Mouse (Mus musculus) liver, adult 2 months (tissue): ENCODE measurements around the gene Gm17545. TPM values are rescaled to one million over a fixed set of nuclear protein-coding genes. Genes with fewer than 3 reads are reported as not detected.

Experiments used
- DNase-seq: peaks from one replicate; pipeline ENCODE4 v3.0.0-alpha.2; 2011; ENCODE audit warnings: low read depth, low spot score; ENCODE audit errors: extremely low read depth
- H3K27ac ChIP-seq: fragments of 200-500 bp; replicated peaks from 2 replicates; pipeline ENCODE4 v1.5.1; 2012; ENCODE audit warnings: low read depth, mild to moderate bottlenecking, control low read depth, inconsistent platforms, low read length; ENCODE audit not compliant: insufficient read depth
- H3K27me3 ChIP-seq: fragments of 200-500 bp; 2 replicates; pipeline ENCODE4 v1.6.1; 2012; ENCODE audit warnings: mild to moderate bottlenecking, moderate library complexity, low read length, inconsistent platforms; ENCODE audit not compliant: control insufficient read depth, insufficient read depth
- H3K36me3 ChIP-seq: fragments of 200-500 bp; 2 replicates; pipeline ENCODE4 v1.6.1; 2012; ENCODE audit warnings: low read length, inconsistent platforms; ENCODE audit not compliant: control insufficient read depth, insufficient read depth
- H3K4me1 ChIP-seq: fragments of 200-500 bp; 2 replicates; pipeline ENCODE4 v1.6.1; 2011; ENCODE audit warnings: low read length; ENCODE audit not compliant: control insufficient read depth, insufficient read depth
- H3K4me3 ChIP-seq: fragments of 200-500 bp; 2 replicates; pipeline ENCODE4 v1.5.1; 2011; ENCODE audit warnings: low read depth, mild to moderate bottlenecking, control low read depth, low read length, moderate library complexity; ENCODE audit not compliant: insufficient read depth
- H3K79me2 ChIP-seq: fragments of 200-500 bp; 2 replicates; pipeline ENCODE4 v1.6.1; 2012; ENCODE audit warnings: inconsistent platforms, mild to moderate bottlenecking, low read length, moderate library complexity; ENCODE audit not compliant: control insufficient read depth, insufficient read depth
- H3K9ac ChIP-seq: fragments of 200-500 bp; 2 replicates; pipeline ENCODE4 v1.6.1; 2012; ENCODE audit warnings: low read depth, mild to moderate bottlenecking, control low read depth, inconsistent platforms, low read length
- CTCF ChIP-seq: fragments of 200-500 bp; IDR thresholded peaks from 2 replicates; pipeline ENCODE4 v1.5.1; 2011; ENCODE audit warnings: low read depth, low read length, control low read depth
- POLR2A ChIP-seq: fragments of 200-500 bp; IDR thresholded peaks from 2 replicates; pipeline ENCODE4 v1.6.1; 2011; ENCODE audit warnings: low read length, control low read depth; ENCODE audit not compliant: insufficient read depth; ENCODE audit errors: extremely low read depth
- WGBS: fragments of 180-500 bp; shearing (Covaris S2); methylation state at CpG from one replicate; pipeline ENCODE4 v1.1.7; 2018; 5-methylcytosine and 5-hydroxymethylcytosine counted together
- polyA plus RNA-seq: library from polyadenylated mRNA; depleted of rRNA; stranded (reverse); fragments of >200 nt; gene quantifications from 2 replicates; pipeline ENCODE4 v1.2.3, GENCODE M21; 2012
- total RNA-seq: library from RNA; depleted of rRNA; stranded (reverse); fragments of >200 nt; gene quantifications from 2 replicates; pipeline ENCODE4 v1.2.3, GENCODE M21; 2014

Gene Gm17545
- total and polyA plus RNA-seq, 2 experiments: not detected

GRCm38 (mm10) chr9:22424196-22424595, 29.9 kb upstream of the Gm17545 start:
- Histone ChIP-seq H3K4me1 (no peaks in the 10 kb centered on the region; the same call in 1 of the 2 replicates), H3K9ac (no peak overlapping the region), H3K79me2 (no peaks in the 10 kb centered on the region), H3K36me3 (no peaks in the 10 kb centered on the region), H3K4me3 (no peak overlapping the region), H3K27ac (no peak overlapping the region), H3K27me3 (no peaks in the 10 kb centered on the region)
- no peak for DNase-seq
- 44% methylated on average over 10 of the region's 10 CpGs for WGBS
- TF ChIP-seq CTCF: no peak
- no peak for TF ChIP-seq POLR2A

DNA sequence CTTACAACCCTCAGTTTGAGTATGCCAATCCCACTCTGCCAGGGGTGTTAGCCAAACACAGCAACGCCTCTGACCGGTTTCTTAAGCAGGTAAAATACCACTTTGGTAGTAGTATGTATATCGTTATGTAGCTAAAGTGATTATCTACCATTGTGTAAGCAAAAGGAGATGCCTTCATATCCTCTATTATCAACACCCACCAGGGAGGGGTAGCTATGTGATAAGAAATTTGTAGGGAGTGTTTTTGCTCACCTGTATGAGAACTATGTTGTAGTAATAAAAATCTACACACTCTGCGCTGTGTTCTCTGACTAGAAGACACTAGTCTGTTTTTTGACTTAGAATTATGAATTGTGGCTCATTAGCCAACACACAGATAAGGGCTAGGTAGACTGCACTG, 29.4 kb upstream of the Gm17545 start:
- Histone ChIP-seq H3K27ac (no peak overlapping the region), H3K36me3 (no peaks in the 10 kb centered on the region), H3K79me2 (no peaks in the 10 kb centered on the region), H3K27me3 (no peaks in the 10 kb centered on the region), H3K9ac (no peak overlapping the region), H3K4me3 (no peak overlapping the region), H3K4me1 (peaks cover 3% of the 10 kb centered on the region; the same call in 1 of the 2 replicates)
- no peak for TF ChIP-seq CTCF
- no peak for TF ChIP-seq POLR2A
- 92% methylated on average over 4 of the region's 4 CpGs for WGBS
- no peak for DNase-seq

DNA sequence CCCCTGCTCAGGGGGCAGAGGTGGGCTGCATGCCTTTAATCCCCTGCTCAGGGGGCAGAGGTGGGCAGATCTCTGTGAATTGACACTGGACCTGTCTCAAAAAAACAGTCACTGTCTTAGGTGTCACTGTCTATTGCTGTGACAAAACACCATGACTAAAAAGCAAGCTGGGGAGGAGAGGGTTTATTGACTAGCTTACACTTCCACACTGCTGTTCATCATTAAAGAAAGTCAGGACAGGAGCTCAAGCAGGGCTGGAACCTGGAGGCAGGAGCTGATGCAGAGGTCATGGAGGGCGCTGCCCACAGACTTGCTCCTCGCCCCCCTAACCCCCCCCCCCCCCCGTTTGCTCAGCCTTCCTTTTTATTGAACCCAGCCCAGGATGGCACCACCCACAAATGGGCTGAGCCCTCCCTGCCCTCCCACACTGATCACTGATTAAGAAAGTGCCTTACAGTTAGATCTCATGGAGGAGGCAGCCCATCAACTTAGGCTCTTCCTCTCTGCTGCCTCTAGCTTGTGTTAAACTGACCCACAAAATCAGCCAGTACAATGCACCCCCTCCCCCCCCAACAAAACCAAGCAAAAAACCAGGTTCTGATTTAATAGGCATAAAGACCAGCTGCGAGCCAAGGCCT, 25.9 kb upstream of the Gm17545 start:
- H3K36me3 ChIP-seq: no peaks in the 10 kb centered on the region
- H3K4me3 ChIP-seq: no peak overlapping the region
- H3K27me3 ChIP-seq: no peaks in the 10 kb centered on the region
- WGBS: 66% methylated on average over 4 of the region's 4 CpGs
- no peak overlapping the region for H3K27ac ChIP-seq
- TF ChIP-seq POLR2A: no peak
- no peak for TF ChIP-seq CTCF
- DNase-seq: no peak
- H3K9ac ChIP-seq: no peak overlapping the region
- H3K4me1 ChIP-seq: peaks cover 7% of the 10 kb centered on the region; the same call in 1 of the 2 replicates
- no peaks in the 10 kb centered on the region for H3K79me2 ChIP-seq

DNA sequence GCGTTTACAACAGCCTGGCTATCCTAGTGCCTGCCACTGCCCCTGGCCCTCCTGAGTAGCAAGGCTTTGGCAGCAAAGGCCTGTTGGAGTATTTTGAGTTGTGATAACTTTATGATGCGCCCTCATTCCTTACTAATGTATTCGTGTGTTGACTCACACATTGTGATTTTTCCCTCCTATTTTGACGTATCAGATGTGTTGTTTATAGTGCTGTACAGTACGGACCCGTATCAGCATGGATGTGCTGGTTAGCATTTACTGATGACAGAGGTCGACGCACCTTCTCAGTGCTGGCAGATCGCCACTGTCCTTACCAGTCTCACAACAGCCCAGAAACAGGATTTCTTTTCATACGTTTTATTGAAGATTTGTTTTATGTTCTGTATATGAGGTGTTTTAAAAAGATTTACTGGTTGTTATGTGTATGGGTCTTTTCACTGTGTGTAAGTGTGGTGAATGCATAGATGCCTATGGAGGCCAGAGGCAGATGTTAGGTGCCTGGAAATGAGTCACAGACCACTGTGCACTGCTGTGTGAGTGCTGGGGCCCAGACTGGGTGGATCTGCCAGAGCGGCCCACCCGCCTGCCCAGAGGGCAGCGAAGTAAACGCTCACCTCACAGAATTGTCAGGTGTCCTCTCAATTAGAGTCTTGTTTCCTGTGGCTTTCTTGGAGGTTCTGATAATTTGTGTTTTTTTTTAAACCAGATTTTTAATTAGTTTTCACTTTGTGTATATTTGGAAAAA, 25.3 kb upstream of the Gm17545 start:
- DNase-seq: no peak
- no peak for TF ChIP-seq POLR2A
- no peak for TF ChIP-seq CTCF
- Histone ChIP-seq H3K79me2 (no peaks in the 10 kb centered on the region), H3K27ac (no peak overlapping the region), H3K36me3 (no peaks in the 10 kb centered on the region), H3K9ac (no peak overlapping the region), H3K27me3 (no peaks in the 10 kb centered on the region), H3K4me1 (peaks cover 7% of the 10 kb centered on the region; the same call in 1 of the 2 replicates), H3K4me3 (no peak overlapping the region)
- WGBS: 64% methylated on average over 14 of the region's 14 CpGs

- 19% methylated on average over 15 of the region's 15 CpGs for WGBS
- H3K27ac ChIP-seq: no peak overlapping the region
These were observed 24.4 kb upstream of the Gm17545 start for GRCm38 (mm10) chr9:22429533-22430241.

More at GRCm38 (mm10) chr9:22429533-22430241, 24.4 kb upstream of the Gm17545 start:
- H3K9ac ChIP-seq: no peak overlapping the region
- no peaks in the 10 kb centered on the region for H3K27me3 ChIP-seq
- peak; percentile 90 for DNase-seq
- H3K79me2 ChIP-seq: no peaks in the 10 kb centered on the region
- no peak overlapping the region for H3K4me3 ChIP-seq
- peaks cover 7% of the 10 kb centered on the region; the same call in 1 of the 2 replicates for H3K4me1 ChIP-seq
- no peak for TF ChIP-seq POLR2A
- TF ChIP-seq CTCF: no peak
- H3K36me3 ChIP-seq: no peaks in the 10 kb centered on the region
